Mouse (Mus musculus) hindbrain, postnatal 0 days (tissue): ENCODE data around the gene Usp15. TPM values are rescaled to one million over a fixed set of nuclear protein-coding genes. Genes with fewer than 3 reads are reported as not detected.

Source experiments
- ATAC-seq: fragments of 200-750 bp; cut with Nextera tagmentation; 2 replicates; pipeline ENCODE4 v1.8.0; 2017; ENCODE audit warnings: mild to moderate bottlenecking, moderate TSS enrichment, moderate library complexity
- DNase-seq: peaks from one replicate; pipeline ENCODE4 v3.0.0-alpha.2; 2015; ENCODE audit warnings: low spot score
- H3K27ac ChIP-seq: fragments of 300-500 bp; sonication (generic); 2 replicates; pipeline ENCODE4 v1.5.1; 2014; ENCODE audit warnings: mild to moderate bottlenecking
- H3K27me3 ChIP-seq: fragments of 300-500 bp; sonication (generic); 2 replicates; pipeline ENCODE4 v1.6.1; 2014; ENCODE audit warnings: low read length, mixed read lengths; ENCODE audit not compliant: insufficient read depth
- H3K36me3 ChIP-seq: fragments of 300-500 bp; sonication (generic); 2 replicates; pipeline ENCODE4 v1.6.1; 2014; ENCODE audit warnings: low read length, mixed read lengths; ENCODE audit not compliant: insufficient read depth
- H3K4me1 ChIP-seq: fragments of 300-500 bp; sonication (generic); 2 replicates; pipeline ENCODE4 v1.6.1; 2014; ENCODE audit warnings: antibody characterized with exemption, low read length, mixed read lengths; ENCODE audit not compliant: insufficient read depth
- H3K4me2 ChIP-seq: fragments of 300-500 bp; sonication (generic); 2 replicates; pipeline ENCODE4 v1.6.1; 2014; ENCODE audit warnings: low read depth, mild to moderate bottlenecking, low read length, moderate library complexity, mixed read lengths
- H3K4me3 ChIP-seq: fragments of 300-500 bp; sonication (generic); 2 replicates; pipeline ENCODE4 v1.5.1; 2014; ENCODE audit warnings: low read length
- H3K9ac ChIP-seq: fragments of 300-500 bp; sonication (generic); replicated peaks from 2 replicates; pipeline ENCODE4 v1.6.1; 2014; ENCODE audit warnings: mild to moderate bottlenecking, low read length, moderate library complexity, mixed read lengths
- H3K9me3 ChIP-seq: fragments of 300-500 bp; sonication (generic); 2 replicates; pipeline ENCODE4 v1.6.1; 2016; ENCODE audit warnings: low read length, mixed read lengths
- CTCF ChIP-seq: IDR thresholded peaks from 2 replicates; pipeline ENCODE4 v1.5.1; 2016; ENCODE audit warnings: antibody characterized with exemption, control low read depth, low read depth
- WGBS: fragments of 180-500 bp; shearing (Covaris S2); extraction: QIAGEN DNeasy Blood & Tissue Kit; methylation state at CpG from one replicate; pipeline ENCODE4 v1.1.7; 2014; 5-methylcytosine and 5-hydroxymethylcytosine counted together
- polyA plus RNA-seq: library from polyadenylated mRNA; unstranded; fragments of >200 nt; fragmentation: Nextera tagmentation; extraction: Ambion mirVana; gene quantifications from 2 replicates; pipeline ENCODE4 v1.2.1, GENCODE M21; 2015
- total RNA-seq: library from RNA; depleted of rRNA; stranded (reverse); fragments of >200 nt; gene quantifications from 2 replicates; pipeline ENCODE4 v1.2.3, GENCODE M21; 2014

The Usp15 gene
- total and polyA plus RNA-seq, 2 experiments from 2014 or later: 41.6 to 64.9 TPM

GRCm38 (mm10) chr10:123112056-123112786, 84.6 kb downstream of the Usp15 start:
- H3K9me3 ChIP-seq: no peaks in the 10 kb centered on the region
- TF ChIP-seq CTCF: no peak
- H3K27me3 ChIP-seq: no peaks in the 10 kb centered on the region
- ATAC-seq: no peak
- no peak overlapping the region for H3K4me3 ChIP-seq
- H3K9ac ChIP-seq: no peak overlapping the region
- H3K4me2 ChIP-seq: no peak overlapping the region
- H3K36me3 ChIP-seq: peaks cover 13% of the 10 kb centered on the region
- no peak for DNase-seq
- no peaks in the 10 kb centered on the region for H3K4me1 ChIP-seq
- no peak overlapping the region for H3K27ac ChIP-seq
- WGBS: 85% methylated on average over 11 of the region's 11 CpGs

- 70% methylated on average over 11 of the region's 11 CpGs for WGBS
- no peaks in the 10 kb centered on the region for H3K9me3 ChIP-seq
- H3K27me3 ChIP-seq: no peaks in the 10 kb centered on the region
- DNase-seq (no peak), ATAC-seq (no peak)
- no peak overlapping the region for H3K27ac ChIP-seq
- no peak overlapping the region for H3K4me3 ChIP-seq
- H3K36me3 ChIP-seq: no peaks in the 10 kb centered on the region; the same call in 1 of the 2 replicates
- H3K4me2 ChIP-seq: no peak overlapping the region
- no peak overlapping the region for H3K9ac ChIP-seq
- TF ChIP-seq CTCF: no peak
- H3K4me1 ChIP-seq: no peaks in the 10 kb centered on the region
These were observed 86.2 kb downstream of the Usp15 start for GRCm38 (mm10) chr10:123110548-123110947.

- DNase-seq (no peak), ATAC-seq (no peak)
- Histone ChIP-seq H3K4me2 (no peak overlapping the region), H3K36me3 (no peaks in the 10 kb centered on the region; the same call in 1 of the 2 replicates), H3K4me3 (no peak overlapping the region), H3K27me3 (no peaks in the 10 kb centered on the region), H3K9me3 (no peaks in the 10 kb centered on the region), H3K27ac (no peak overlapping the region), H3K4me1 (no peaks in the 10 kb centered on the region), H3K9ac (no peak overlapping the region)
- 79% methylated on average over 1 of the region's 1 CpGs for WGBS
- TF ChIP-seq CTCF: no peak
These were observed 88.3 kb downstream of the Usp15 start for GRCm38 (mm10) chr10:123108527-123108926.

- no peak overlapping the region for H3K4me2 ChIP-seq
- no peak for ATAC-seq
- 91% methylated on average over 5 of the region's 5 CpGs for WGBS
- DNase-seq: no peak
- no peak for TF ChIP-seq CTCF
- no peak overlapping the region for H3K4me3 ChIP-seq
- H3K9me3 ChIP-seq: no peaks in the 10 kb centered on the region
- no peaks in the 10 kb centered on the region; the same call in 1 of the 2 replicates for H3K36me3 ChIP-seq
- H3K27me3 ChIP-seq: no peaks in the 10 kb centered on the region
- H3K4me1 ChIP-seq: no peaks in the 10 kb centered on the region
- H3K27ac ChIP-seq: no peak overlapping the region
- H3K9ac ChIP-seq: no peak overlapping the region
These were observed 88.7 kb downstream of the Usp15 start for GRCm38 (mm10) chr10:123108121-123108520.

- WGBS: 77% methylated on average over 1 of the region's 1 CpGs
- no peaks in the 10 kb centered on the region for H3K9me3 ChIP-seq
- ATAC-seq: no peak
- no peak overlapping the region for H3K27ac ChIP-seq
- H3K27me3 ChIP-seq: no peaks in the 10 kb centered on the region
- no peaks in the 10 kb centered on the region for H3K36me3 ChIP-seq
- DNase-seq: no peak
- TF ChIP-seq CTCF: no peak
- no peaks in the 10 kb centered on the region for H3K4me1 ChIP-seq
- no peak overlapping the region for H3K4me2 ChIP-seq
- H3K4me3 ChIP-seq: no peak overlapping the region
- no peak overlapping the region for H3K9ac ChIP-seq
These were observed 95.5 kb downstream of the Usp15 start for GRCm38 (mm10) chr10:123101303-123101702.

GRCm38 (mm10) chr10:123100584-123100983, 96.2 kb downstream of the Usp15 start:
- Histone ChIP-seq H3K9ac (no peak overlapping the region), H3K36me3 (no peaks in the 10 kb centered on the region), H3K27ac (no peak overlapping the region), H3K4me2 (no peak overlapping the region), H3K27me3 (no peaks in the 10 kb centered on the region), H3K4me1 (no peaks in the 10 kb centered on the region), H3K4me3 (no peak overlapping the region), H3K9me3 (no peaks in the 10 kb centered on the region)
- 87% methylated on average over 2 of the region's 2 CpGs for WGBS
- no peak for TF ChIP-seq CTCF
- no peak for ATAC-seq
- no peak for DNase-seq

- H3K36me3 ChIP-seq: no peaks in the 10 kb centered on the region
- no peak overlapping the region for H3K27ac ChIP-seq
- H3K9me3 ChIP-seq: no peaks in the 10 kb centered on the region
- TF ChIP-seq CTCF: no peak
- H3K4me3 ChIP-seq: no peak overlapping the region
- no peak overlapping the region for H3K9ac ChIP-seq
- no peaks in the 10 kb centered on the region for H3K4me1 ChIP-seq
- 78% methylated on average over 7 of the region's 7 CpGs for WGBS
- H3K27me3 ChIP-seq: no peaks in the 10 kb centered on the region
- no peak overlapping the region for H3K4me2 ChIP-seq
- ATAC-seq (no peak), DNase-seq (no peak)
These were observed 102.3 kb downstream of the Usp15 start for GRCm38 (mm10) chr10:123094504-123094903.
